Mouse (Mus musculus) cerebellum, adult 11 months (tissue): ENCODE measurements at regions not wholly inside any gene's neighbourhood (a gene's known extent, or its start where the extent isn't known, plus 50 kb on each side); places are given as distances from the start of the nearest gene placed in this dataset.
"Not testable (repeated sequence)": the region's sequence is repeated elsewhere in the genome, so short reads cannot be mapped to it uniquely, and the experiment has no call there.

ENCODE experiments used
- DNase-seq: peaks from one replicate; pipeline ENCODE4 v3.0.0; 2022

DNA sequence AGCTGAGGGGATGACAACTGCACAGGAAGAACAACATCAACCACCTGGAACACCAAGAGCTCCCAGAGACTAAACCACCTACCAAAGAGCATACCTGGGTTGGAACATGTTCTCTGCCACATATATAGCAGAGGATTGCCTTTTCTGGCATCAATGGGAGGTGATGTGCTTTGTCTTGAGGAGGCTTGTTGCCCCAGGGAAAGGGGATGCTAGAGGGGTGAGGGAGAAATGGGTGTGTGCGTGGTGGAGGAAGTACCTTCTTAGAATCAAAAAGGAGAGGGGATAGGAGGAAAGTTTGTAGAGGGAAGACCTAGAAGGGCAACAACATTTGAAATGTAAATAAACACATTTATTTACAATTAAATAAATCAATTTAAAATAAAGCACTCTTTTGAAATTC, 358.5 kb upstream of the Pfkp start:
- DNase-seq = no peak

DNA sequence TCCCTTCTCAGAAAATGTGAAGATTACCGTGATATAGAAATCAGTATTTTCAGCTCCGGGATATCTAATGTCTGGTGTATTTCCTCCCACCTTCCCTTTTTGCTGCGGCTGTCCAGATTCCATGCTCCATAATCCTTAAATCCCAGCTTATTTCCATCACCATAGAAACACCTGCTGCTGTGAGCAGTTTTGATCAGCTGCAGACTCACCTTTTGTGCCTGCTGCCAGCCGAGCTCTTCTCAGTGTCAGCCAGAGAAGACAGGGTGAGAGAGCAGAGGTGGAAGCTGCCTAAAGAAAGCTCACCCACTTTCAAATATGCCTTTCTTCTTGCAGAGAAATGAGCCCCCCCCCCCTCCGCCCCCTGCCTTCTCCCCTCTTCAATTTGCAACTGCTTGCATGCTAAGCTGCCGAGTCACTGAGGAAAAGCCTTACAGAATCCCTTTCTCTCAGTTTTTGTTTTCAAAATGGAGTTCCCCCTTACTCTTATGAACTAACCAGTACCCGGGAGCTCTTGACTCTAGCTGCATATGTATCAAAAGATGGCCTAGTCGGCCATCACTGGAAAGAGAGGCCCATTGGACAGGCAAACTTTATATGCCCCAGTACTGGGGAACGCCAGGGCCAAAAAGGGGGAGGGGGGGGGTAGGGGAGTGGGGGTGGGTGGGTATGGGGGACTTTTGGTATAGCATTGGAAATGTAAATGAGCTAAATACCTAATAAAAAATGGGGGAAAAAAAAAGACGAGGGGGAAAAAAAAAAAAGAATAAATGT, 350.1 kb upstream of the Pfkp start:
- not testable (repeated sequence) for DNase-seq

DNA sequence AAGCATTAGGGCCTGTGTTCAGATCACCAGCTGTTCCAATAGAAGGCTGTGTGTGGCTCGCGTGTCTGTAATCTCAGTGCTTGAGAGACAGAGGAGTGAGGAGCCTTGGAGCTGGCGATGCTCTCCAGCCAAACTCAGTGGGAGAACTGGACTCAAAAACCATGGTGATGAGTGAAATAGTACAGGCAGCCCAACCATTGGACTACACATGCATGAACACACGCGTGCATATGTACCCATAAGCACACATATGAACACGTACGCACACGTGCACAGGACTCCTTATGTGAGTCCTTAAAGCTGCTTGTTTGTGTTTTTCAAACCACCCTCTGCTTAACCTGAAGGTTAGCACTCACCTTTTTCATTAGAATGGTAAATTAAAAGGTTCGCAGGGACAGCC, 349.5 kb upstream of the Pfkp start:
- no peak for DNase-seq

DNA sequence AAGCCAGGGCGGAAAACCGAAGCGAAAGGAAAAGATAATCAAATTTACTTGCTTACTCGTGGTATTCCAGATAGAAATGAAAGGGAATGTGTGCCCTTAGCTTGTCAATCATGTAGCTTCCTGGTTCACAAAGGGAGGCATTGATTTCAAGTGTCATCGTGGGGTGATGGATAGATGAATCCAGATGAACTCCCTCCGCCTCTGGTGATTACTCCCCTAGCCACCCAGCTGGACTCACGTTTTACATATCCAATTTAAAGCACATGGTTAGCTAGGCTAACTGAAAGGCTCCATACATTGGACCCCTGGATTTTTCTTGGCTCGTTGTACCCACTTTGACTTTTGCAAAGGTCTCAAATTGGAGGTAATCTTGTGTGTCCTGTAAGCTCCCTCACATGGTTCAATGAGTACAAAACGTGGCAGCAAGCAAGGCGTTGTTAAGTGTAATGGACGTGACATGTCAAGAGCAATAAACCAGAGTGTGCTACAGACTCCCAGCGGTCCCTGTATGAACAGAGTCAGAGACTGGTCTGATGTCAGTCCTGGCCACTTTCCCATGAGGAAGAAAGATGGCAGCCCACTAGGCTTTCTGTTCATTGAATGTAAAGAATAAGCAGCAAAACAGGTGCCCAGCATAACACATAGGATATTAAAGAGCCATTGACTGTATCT, 343.9 kb upstream of the Pfkp start:
- DNase-seq = no peak

DNA sequence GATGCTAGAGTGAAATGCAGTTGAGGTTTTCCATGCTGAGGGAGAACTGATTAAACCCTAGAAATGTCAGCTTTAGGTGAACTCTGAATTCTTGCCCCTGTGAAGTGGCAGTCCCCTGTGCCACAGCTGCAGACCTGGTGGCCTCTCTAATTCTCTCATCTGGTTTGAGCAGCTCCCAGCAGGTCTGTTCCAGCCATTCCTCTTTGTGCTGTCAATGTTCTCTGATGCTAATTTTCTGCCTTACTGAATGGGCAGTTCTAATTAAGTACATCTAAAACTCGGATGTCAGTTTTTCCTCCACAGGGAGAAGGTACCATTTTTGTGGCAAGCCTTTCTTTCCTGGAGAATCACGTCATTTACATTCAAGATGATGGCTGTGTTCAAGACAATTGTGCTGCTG, 343.1 kb upstream of the Pfkp start:
- DNase-seq = no peak

DNA sequence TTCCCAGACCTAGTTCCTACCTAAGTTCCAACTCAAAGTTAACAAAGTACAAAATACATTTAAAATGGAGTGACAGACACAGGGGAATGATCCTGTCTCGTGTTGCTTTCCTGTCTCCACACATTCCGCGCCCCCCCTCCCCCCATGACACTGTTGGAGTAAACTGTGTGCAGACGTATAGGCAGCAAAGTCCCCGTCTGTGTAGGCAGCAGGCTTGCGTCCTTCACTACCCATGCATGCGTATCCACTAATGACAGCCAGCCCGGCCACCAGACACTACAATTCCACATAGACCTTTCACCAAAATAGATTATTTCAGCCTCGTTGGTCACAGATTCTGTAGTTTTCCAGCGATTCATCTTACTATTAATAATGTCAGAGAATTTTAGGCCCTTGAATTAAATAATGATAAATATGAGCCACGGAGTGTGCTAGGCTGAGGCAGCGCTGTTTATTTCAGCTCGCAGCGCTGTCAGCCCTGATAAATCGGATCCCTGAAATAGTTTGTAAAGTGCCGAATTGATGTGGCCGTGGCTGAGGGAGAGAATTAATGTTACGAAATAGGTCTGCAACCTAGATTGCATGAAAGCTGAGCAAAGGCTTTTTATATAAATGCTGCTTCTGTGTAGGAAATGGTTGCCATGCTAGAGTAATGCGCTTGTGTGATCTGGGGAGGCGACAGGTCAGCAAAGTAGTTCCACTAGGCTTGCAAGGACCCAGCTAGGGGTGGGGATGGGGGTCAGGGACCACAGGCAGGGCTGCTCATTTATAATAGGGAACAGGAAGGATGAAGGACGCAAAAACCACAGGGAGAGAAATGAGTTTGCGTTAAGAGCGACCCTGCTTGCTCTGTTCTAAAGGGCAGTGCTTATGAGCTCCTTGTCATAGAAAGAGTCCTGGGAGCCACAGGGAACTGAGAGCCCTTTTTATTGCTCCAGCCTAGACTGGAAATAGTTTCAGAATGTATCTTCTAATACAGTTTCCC, 336.7 kb upstream of the Pfkp start:
- no peak for DNase-seq

DNA sequence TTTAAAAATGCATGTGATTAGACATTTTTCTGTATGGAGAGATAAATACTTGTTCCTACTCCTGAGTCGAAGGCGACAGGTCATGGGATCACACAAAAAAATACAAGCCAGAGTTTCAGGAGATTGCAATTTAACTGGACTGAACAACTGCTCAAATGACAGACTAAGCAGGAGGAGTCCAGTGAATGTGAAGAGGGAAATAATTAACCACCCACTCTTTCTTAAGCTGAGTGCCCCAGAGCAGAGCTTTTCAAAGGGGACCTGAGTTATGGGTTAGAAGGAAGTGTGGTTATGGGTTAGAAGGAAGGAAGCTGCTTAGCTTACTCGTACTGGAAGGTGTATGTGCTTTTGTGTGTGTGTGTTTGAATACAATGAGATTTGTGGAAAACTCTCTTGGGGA, 307.1 kb upstream of the Pfkp start:
- DNase-seq = no peak

DNA sequence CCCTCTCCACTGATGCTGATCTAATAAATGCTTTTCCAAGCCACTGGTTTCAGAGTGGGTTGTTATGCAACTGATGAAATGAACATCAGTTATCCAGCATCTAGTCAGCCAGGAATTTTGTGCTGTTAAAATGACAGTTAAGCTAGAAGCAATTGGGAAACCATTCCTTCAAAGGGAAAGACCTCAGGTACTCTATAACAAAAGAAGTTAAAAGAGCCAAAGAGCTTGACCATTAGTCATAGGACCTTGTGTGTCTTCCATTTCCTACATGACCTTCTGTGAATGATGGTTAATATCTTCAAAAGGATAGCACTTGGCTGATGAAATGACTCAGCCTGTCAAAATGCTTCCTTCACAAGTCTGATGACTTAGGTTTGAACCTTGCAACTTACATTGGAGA, 275.6 kb upstream of the Pfkp start:
- DNase-seq = no peak

DNA sequence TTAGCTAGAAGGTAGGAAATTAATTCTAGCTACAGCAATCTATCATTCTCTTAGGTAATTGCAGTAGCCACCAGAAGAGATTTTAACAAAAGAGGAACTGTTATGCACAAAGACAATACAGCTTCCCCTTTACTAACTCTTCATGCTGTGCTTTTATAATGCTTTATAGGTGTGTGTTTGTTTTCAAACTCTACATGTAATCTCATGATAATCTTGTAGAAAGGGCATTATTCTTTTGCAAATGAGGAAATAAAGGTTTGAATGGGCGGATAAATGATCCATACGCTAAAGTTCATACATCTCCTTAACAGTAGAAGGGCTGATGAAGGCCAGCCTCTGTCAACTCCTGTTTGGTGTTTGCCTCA, 273.8 kb upstream of the Pfkp start:
- no peak for DNase-seq

DNA sequence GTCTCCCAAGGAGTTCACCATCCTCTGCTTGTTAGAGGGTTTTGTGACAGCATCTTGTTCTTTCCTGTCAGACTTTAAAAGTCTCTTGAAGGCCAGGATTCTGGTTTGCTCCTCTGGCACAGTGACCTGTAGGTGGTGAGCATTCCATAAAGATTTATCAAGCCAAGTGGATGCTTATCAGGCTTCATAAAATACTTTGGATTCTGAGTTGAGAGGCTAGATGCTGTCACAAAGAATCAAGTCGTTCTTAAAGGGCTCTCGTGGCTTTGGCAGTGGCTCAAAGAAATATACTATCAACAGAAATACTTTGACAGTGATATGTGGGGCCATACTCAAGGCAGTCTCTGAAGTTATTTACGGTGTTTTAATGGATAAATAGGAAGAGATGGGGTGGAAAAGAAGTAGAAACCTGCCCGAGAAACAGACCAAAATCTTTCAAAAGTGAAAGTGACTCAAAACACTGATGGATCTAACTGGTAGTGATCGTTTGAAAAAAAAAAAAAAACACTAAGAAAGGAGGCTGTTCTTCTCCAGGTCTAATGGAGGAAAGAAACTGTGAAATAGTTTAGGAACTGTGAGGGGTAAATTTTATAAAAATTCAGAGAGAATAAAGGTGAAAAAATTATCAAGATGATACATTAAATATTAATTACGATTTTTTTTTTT, 273.2 kb upstream of the Pfkp start:
- no peak for DNase-seq

DNA sequence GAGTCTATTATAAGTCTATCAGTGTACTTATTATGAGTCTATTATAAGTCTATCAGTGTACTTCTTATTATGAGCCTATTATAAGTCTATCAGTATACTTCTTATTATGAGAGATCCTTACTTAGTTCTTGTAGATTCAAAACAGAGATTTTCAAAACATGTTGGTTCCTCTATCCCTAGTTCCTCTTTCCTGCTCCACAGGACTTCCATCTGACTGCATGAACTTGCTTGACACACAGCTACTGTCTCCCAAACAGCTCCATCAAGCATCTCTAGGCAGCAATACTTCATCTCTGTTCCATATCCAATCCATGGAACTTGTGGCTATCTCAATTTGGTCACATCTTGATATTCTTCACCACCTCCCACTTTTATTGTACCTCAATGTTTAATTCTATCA, 257.4 kb upstream of the Pfkp start:
- DNase-seq = no peak

DNA sequence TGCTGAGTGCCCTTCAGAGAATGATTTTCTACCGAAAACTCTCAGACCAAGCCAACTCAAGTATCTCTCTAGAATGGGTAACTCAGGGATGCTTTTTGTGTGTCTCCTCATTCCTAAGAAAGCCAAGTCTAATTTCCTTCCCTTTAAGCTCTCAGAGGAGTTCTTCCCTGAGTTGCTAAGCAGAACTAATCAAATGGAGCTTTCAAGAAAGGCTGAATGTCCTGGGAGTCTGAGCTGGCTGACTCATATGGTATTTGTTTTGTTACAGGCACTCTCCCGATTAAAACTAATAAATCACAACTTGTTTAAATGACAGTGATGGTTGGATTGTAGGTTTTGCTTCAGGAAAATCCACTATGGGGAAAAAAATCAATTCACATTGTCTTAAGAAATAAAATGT, 253.1 kb upstream of the Pfkp start:
- no peak for DNase-seq

DNA sequence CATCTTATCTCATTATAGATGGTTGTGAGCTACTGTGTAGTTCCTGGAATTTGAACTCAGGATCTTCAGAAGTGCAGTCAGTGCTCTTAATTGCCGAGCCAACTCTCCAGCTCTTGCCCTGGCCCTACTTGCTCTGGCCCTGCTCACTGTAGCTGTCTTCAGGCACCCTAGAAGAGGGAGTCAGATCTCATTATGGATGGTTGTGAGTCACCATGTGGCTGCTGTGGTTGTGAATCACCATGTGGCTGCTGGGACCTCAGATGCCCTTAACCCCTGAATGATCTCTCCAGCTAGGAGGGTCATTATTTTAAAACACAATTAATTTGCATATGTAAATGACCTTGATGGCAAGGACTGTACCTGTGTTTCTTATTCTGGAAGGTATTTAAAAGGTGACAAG, 249.1 kb upstream of the Pfkp start:
- no peak for DNase-seq

DNA sequence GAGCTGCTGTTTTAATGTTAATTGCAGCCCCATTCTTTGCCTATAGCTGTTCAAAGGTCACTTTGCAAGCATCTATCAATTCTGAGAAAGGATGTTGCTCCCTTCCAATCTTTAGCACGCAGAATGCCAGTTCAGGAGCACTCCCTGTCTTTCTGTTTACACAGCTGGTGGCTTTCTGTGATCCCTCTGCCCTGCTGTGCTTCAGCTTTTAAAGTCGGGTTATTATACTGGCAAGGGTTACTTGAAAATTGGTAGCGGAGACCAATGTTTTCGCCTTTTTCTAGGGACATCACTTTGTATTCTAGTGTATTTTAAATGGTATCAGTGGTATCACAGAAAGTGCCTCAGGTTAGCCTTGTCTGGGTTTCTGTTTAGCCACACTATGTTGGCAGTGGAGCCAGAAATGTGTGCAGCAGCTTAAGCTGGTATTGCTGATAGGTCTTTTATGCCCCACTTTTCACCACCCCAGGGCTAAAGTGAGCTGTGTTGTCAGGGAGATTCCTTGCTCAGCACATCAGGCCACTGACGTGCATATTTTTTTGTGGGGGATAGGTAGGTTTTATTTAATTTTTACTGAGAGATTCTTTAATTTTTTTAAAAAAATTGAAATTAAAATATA, 243.0 kb upstream of the Pfkp start:
- DNase-seq = no peak

DNA sequence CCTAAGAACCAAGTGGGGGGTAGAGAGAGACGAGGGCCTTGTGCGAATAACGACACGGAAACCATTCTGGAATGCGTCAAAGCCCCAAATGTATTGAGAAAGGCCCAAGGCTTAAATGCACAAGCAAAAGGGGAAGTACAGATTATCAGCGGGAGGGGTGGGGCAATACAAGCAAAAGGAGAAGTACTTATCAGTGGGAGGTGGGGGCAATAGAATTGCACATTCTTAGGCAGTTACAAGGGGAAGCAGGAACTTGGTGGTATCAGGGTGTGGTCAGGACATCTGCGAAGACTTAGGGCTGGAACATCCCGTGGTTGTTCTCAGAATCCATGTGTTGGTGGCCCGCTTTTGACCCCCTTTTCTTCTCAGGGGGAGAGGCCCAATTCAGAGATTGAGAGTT, 240.9 kb upstream of the Pfkp start:
- DNase-seq = not testable (repeated sequence)

DNA sequence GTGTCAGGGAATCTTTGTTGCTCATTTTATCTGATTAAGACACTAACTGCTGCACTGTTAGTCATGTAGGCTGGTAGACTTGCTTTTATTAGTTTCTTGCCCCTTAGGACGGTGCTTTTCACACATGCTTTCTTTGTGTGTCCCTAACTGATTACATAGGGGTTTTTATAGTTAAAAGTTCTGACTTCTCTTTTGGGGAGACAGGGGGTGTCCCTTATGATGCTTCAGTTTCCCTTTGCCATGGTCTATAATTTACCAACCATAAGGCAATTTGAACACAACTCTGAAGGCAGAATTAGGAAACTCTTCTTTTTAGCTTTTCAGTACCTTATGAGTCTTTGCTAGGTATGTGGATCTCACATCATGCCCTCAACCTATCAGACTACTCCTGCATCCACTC, 239.8 kb upstream of the Pfkp start:
- DNase-seq = no peak

DNA sequence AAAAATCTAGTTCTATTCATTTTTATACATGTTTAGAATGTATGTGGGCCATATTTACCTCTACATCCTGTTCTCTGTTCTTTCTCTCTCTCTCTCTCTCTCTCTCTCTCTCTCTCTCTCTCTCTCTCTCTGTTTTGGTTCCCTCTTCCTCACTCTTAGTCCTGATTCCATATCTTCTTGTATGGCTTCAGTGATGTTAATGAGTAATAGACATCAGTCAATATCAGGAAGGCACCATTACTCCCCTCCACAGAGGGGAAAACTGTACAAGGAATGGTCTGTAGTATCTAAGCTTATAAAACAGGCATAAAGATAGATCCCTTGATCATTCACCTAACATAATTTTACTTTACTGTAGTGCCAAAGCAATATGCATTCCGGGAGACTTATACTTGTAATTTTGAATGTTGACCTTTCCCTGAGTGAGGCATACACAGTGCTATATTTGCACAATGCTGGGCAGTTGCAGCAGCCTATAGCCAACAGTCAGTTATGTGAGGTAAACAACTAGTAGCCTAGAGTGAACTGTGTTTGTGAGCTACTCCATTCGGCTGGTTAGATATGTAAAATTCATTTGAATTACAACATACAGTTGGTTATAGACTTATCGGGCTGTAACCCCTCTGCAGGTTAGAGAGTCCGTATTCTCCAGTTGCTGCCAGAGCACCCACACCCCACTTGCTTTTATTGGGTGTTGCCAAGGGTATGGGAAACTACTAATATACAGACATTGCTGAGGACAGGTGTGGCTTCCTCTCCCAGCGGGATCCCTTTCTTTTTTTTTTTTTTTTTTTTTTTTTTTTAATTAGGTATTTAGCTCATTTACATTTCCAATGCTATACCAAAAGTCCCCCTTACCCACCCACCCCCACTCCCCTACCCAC, 228.7 kb upstream of the Pfkp start:
- no peak for DNase-seq

DNA sequence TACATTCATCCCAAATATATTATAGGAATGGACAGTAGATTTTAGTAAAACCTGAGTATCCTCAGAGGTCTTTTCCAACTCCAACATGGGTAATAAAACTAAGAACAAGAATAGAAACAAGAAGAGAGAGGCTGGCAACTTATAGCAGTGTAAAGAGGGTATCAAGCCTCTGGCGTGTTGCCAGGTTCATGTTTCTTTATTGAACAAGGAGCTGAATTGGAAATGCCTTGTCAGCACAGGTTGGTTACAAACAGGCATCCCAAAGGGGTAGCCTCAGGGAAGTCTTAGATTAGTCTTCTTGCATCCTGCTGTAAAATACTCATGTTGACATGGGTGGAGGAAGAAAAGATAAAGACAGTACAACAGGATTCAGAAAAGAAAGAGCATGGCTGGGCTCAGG, 213.6 kb upstream of the Pfkp start:
- DNase-seq = no peak

DNA sequence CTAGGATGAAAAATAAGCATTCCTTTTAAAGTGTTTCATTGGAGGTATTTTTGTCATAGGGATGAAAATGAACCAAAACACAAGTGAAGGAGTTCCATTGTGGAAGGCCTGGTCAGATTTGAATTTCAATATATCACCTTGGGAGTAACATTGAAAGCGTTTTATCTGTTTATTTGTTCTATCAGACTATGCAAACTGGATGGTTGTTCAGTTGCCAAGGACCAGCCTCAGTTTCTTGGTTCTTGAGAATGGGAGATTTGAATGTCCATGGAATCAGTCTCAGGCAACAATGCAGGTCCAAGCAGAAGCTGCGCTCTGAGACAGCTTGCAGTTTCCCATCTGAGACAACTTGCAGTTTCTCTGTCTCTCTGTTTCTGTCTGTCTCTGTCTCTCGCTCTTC, 211.0 kb upstream of the Pfkp start:
- DNase-seq = no peak

DNA sequence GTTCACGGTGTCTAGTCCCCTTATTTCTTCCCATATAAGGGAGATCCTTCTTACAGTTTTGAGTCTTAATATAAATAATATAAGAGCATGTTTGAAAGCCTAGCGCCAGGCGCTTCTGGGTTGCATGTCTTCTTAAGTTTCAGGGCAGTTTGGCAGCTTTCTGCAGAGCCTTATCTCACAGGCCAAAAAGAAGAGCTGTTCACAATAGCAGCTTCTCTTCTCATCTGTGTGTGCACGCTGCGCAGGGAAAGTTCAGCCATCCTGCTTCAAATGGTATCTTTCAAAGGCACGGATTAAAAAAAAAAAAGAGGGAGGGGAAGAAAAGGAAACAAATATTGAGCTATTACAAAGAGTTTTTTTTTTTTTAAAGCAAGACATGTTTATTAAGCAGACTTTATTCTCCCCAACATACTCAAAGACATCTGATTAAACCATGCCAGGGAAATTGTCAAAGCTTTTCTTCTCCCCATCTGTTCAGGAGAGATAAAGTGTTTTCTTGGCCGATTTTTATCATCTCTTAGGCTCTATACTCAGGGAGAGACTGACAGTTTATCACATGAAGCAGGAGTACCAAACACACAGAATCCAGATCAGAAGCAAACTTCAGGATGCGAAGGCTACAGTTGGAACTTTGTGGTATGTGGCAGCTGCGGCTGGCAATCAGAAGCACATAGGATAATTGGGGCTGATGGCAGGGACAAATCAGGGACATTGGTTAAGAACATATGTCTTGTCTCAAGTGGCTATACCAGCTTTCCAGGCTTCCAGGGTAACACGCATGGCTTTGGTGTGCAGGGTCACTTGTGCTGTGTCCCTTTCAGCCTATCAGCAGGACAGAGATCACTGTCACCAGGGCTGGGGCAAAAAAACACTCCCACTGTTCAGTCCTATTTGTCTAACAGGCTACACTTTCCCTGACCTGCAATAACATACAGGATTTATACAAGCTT, 206.9 kb upstream of the Pfkp start:
- no peak for DNase-seq
